Mouse (Mus musculus) megakaryocyte, embryonic 14.5 days (primary cell): ENCODE results near the gene Hoxb5. TPM values are rescaled to one million over a fixed set of nuclear protein-coding genes. Genes with fewer than 3 reads are reported as not detected.

Experiments used
- H3K27me3 ChIP-seq: replicated peaks from 2 replicates; pipeline ENCODE3; 2012; ENCODE audit warnings: inconsistent platforms
- H3K36me3 ChIP-seq: replicated peaks from 2 replicates; pipeline ENCODE3; 2012; ENCODE audit warnings: low read length, inconsistent platforms, mixed read lengths
- H3K4me1 ChIP-seq: 2 replicates; pipeline ENCODE4 v1.6.1; 2012; ENCODE audit warnings: inconsistent platforms
- H3K4me3 ChIP-seq: replicated peaks from 2 replicates; pipeline ENCODE3; 2012; ENCODE audit warnings: moderate library complexity, mild to moderate bottlenecking, inconsistent platforms
- H3K9me3 ChIP-seq: 2 replicates; pipeline ENCODE4 v1.6.1; 2012; ENCODE audit warnings: inconsistent platforms
- FLI1 ChIP-seq: IDR thresholded peaks from 2 replicates; pipeline ENCODE4 v1.6.1; 2012; ENCODE audit warnings: low read length, inconsistent platforms, mixed read lengths
- GATA1 ChIP-seq: IDR thresholded peaks from 3 replicates; pipeline ENCODE4 v1.6.1; 2012; ENCODE audit warnings: mixed read lengths, low read length, inconsistent platforms, borderline replicate concordance
- polyA plus RNA-seq: library from polyadenylated mRNA; stranded (reverse); fragments of >175 nt; gene quantifications from 2 replicates; pipeline ENCODE4 v1.2.3, GENCODE M21; 2012; ENCODE audit warnings: low replicate concordance; ENCODE audit not compliant: insufficient read depth

Gene Hoxb5
- polyA plus RNA-seq, 1 experiment = not detected

GRCm38 (mm10) chr11:96344061-96344877, 41.1 kb downstream of the Hoxb5 start:
- Histone ChIP-seq H3K4me1 (no peaks in the 10 kb centered on the region; the same call in 1 of the 2 replicates), H3K27me3 (peaks cover 85% of the 10 kb centered on the region), H3K36me3 (no peaks in the 10 kb centered on the region), H3K4me3 (no peak overlapping the region), H3K9me3 (peaks cover 4% of the 10 kb centered on the region; the same call in 1 of the 2 replicates)
- no peak for TF ChIP-seq GATA1

GRCm38 (mm10) chr11:96344878-96345159, 41.7 kb downstream of the Hoxb5 start:
- Histone ChIP-seq H3K4me1 (no peaks in the 10 kb centered on the region; the same call in 1 of the 2 replicates), H3K27me3 (peaks cover 85% of the 10 kb centered on the region), H3K4me3 (no peak overlapping the region), H3K36me3 (no peaks in the 10 kb centered on the region), H3K9me3 (peaks cover 4% of the 10 kb centered on the region; the same call in 1 of the 2 replicates)
- no peak for TF ChIP-seq FLI1
- no peak for TF ChIP-seq GATA1

- H3K36me3 ChIP-seq = no peaks in the 10 kb centered on the region
- TF ChIP-seq GATA1 (no peak), FLI1 (no peak)
- peaks cover 4% of the 10 kb centered on the region; the same call in 1 of the 2 replicates for H3K9me3 ChIP-seq
- no peak overlapping the region for H3K4me3 ChIP-seq
- no peaks in the 10 kb centered on the region; the same call in 1 of the 2 replicates for H3K4me1 ChIP-seq
- peaks cover 84% of the 10 kb centered on the region for H3K27me3 ChIP-seq
Observed at GRCm38 (mm10) chr11:96345220-96345892, 42.2 kb downstream of the Hoxb5 start.

GRCm38 (mm10) chr11:96345893-96346806, 43.0 kb downstream of the Hoxb5 start:
- no peak overlapping the region for H3K4me3 ChIP-seq

GRCm38 (mm10) chr11:96346916-96347520, 43.9 kb downstream of the Hoxb5 start:
- TF ChIP-seq FLI1 = no peak
- no peak for TF ChIP-seq GATA1
- Histone ChIP-seq H3K9me3 (peaks cover 4% of the 10 kb centered on the region; the same call in 1 of the 2 replicates), H3K36me3 (no peaks in the 10 kb centered on the region), H3K4me3 (no peak overlapping the region), H3K4me1 (peaks cover 3% of the 10 kb centered on the region; the same call in 1 of the 2 replicates), H3K27me3 (peaks cover 83% of the 10 kb centered on the region)

More at GRCm38 (mm10) chr11:96345893-96346806, 43.0 kb downstream of the Hoxb5 start:
- Histone ChIP-seq H3K27me3 (peaks cover 83% of the 10 kb centered on the region), H3K9me3 (peaks cover 4% of the 10 kb centered on the region; the same call in 1 of the 2 replicates), H3K4me1 (no peaks in the 10 kb centered on the region; the same call in 1 of the 2 replicates), H3K36me3 (no peaks in the 10 kb centered on the region)
- TF ChIP-seq FLI1 = no peak
- no peak for TF ChIP-seq GATA1

- Histone ChIP-seq H3K36me3 (no peaks in the 10 kb centered on the region), H3K9me3 (peaks cover 4% of the 10 kb centered on the region; the same call in 1 of the 2 replicates), H3K27me3 (peaks cover 83% of the 10 kb centered on the region), H3K4me1 (peaks cover 4% of the 10 kb centered on the region; the same call in 1 of the 2 replicates), H3K4me3 (no peak overlapping the region)
- no peak for TF ChIP-seq FLI1
- no peak for TF ChIP-seq GATA1
Observed at GRCm38 (mm10) chr11:96347717-96348116, 44.6 kb downstream of the Hoxb5 start.

- Histone ChIP-seq H3K27me3 (peaks cover 85% of the 10 kb centered on the region), H3K4me3 (no peak overlapping the region), H3K4me1 (peaks cover 10% of the 10 kb centered on the region), H3K36me3 (no peaks in the 10 kb centered on the region), H3K9me3 (peaks cover 4% of the 10 kb centered on the region; the same call in 1 of the 2 replicates)
- TF ChIP-seq GATA1 (no peak), FLI1 (no peak)
Observed at GRCm38 (mm10) chr11:96348141-96348928, 45.2 kb downstream of the Hoxb5 start.

- no peaks in the 10 kb centered on the region for H3K36me3 ChIP-seq
- no peak overlapping the region for H3K4me3 ChIP-seq
- peaks cover 84% of the 10 kb centered on the region for H3K27me3 ChIP-seq
- H3K9me3 ChIP-seq = peaks cover 4% of the 10 kb centered on the region; the same call in 1 of the 2 replicates
- TF ChIP-seq GATA1 = no peak
- H3K4me1 ChIP-seq = peaks cover 10% of the 10 kb centered on the region
Observed at GRCm38 (mm10) chr11:96348988-96349387, 45.9 kb downstream of the Hoxb5 start.
